Mouse (Mus musculus) urinary bladder, postnatal 4 days (tissue): ENCODE results near the gene BC024978.

Source experiments
- DNase-seq, 2 experiments: peaks; one replicate each; pipeline ENCODE4 v3.0.0; 2021 to 2022; ENCODE audit warnings: low spot score in 2 of 2

BC024978 gene

DNA sequence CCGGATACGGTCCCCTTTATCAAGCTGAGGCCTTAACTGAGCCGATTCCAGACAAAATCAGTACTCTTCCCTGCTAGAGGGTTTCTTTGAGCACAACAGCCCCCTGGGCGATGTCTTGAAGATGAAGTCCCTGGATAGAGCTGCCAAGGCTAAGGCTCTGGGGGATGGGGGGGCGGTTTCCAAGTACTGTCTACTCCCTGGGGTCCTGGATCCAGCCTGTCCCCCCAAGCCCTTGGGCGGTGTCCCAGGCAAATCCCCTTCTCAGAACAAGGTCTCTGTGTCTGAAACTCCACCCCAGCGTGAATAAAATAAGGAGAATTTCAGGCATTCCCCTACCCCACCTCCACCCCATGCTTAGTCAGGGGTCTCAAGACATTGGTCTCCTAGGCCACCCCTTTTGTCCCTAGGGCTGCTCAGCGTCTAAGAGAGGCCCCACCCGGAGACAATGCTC is 63.7 kb downstream of the BC024978 start:
- DNase-seq: no peak

DNA sequence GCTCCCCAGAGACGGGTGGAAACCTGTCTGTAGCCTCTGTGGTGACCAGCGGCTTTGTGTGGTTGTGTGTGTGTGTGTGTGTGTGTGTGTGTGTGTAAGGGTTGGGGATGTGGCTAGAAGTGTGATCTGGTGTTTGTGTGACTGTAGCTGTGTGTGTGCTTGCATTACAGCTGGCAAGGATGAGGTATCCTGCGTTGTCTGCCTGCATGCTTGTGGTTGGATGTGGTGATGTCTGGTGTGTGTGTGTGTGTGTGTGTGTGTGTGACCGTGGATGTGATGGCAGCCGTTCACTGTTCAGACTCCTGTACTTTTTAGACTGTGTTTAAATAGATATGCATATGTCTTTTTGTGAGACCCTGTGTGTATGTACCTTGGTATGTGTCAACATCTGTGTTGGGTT is 64.2 kb downstream of the BC024978 start:
- no peak for DNase-seq
